Mouse (Mus musculus) bone marrow macrophage, adult 2 months (primary cell): ENCODE results near the gene Inka2. TPM values are rescaled to one million over a fixed set of nuclear protein-coding genes. Genes with fewer than 3 reads are reported as not detected.

Experiments
- H3K27ac ChIP-seq: 2 replicates; pipeline ENCODE4 v1.5.1; 2012; ENCODE audit warnings: low read depth, low read length; ENCODE audit not compliant: insufficient read depth
- H3K4me1 ChIP-seq: 2 replicates; pipeline ENCODE4 v1.6.1; 2012; ENCODE audit warnings: low read length; ENCODE audit not compliant: control insufficient read depth, insufficient read depth
- H3K4me3 ChIP-seq: 2 replicates; pipeline ENCODE4 v1.5.1; 2012; ENCODE audit warnings: mild to moderate bottlenecking, low read length, moderate library complexity; ENCODE audit not compliant: insufficient read depth
- CTCF ChIP-seq: IDR thresholded peaks from 2 replicates; pipeline ENCODE4 v1.5.1; 2012; ENCODE audit warnings: low read depth, mild to moderate bottlenecking, low read length, moderate library complexity
- POLR2A ChIP-seq: IDR thresholded peaks from 2 replicates; pipeline ENCODE4 v1.6.1; 2012; ENCODE audit warnings: mild to moderate bottlenecking, low read depth, low read length, borderline replicate concordance
- polyA plus RNA-seq: library from polyadenylated mRNA; stranded (reverse); fragments of >200 nt; gene quantifications from 2 replicates; pipeline ENCODE4 v1.2.4, GENCODE M21; 2012; ENCODE audit not compliant: missing spikeins, insufficient read depth, insufficient read length

Gene Inka2
- 0.47 and 0.95 TPM in 2 replicates for polyA plus RNA-seq

DNA sequence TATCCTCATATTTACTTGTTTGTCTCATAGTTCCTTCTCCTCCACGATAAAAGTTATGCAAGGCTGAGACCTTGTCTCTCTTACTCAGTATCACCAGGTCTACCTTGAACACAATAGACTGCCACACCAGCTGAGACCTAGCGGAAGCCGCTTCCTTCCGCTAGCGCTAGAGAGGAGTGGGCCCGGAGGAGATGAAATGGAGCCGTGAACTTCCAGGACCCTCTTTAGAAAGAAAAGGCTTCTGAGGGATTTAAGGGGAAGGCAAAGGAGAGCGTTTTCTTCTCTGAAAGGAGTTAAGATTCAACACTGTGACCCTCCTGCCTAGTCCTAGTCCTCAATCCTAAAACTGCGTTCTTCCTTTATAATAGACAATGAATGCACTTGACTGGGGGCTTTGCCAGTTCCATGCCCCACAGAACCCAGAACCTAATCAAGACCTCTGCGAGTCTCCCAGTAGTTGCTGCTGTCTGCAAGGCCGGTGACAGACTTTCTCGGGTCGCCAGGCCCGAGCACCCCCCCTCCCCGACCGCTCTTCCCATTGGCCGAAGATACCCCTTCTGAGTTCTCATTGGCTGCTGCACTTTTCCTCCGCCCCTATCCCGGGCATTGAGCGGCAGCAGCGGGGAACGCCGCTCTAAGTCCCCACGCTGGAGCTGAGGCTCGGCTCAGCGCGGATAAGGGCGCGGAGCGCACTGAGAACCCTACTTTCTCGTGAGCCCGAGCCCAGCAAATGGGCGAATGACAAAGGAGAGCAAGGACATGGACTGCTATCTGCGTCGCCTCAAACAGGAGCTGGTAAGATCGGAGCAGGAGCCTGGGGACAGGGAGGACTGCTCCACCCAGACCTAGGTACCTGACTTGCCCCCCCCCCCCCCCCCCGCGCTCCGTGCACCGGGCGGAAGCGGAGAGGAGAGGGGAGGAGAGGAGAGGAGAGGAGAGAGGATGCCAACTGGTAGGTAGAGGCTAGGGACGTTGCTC lies at the start of gene Inka2:
Gene Inka2, plus strand, starts transcription at position 569 of the 978 bp plus-strand sequence.
- no peak within 1 kb of the TSS for H3K27ac ChIP-seq
- TF ChIP-seq CTCF (no peak), POLR2A (no peak)
- peaks cover 12% of the 10 kb centered on the region for H3K4me1 ChIP-seq
- peak within 1 kb of the TSS; percentile 69 for H3K4me3 ChIP-seq

DNA sequence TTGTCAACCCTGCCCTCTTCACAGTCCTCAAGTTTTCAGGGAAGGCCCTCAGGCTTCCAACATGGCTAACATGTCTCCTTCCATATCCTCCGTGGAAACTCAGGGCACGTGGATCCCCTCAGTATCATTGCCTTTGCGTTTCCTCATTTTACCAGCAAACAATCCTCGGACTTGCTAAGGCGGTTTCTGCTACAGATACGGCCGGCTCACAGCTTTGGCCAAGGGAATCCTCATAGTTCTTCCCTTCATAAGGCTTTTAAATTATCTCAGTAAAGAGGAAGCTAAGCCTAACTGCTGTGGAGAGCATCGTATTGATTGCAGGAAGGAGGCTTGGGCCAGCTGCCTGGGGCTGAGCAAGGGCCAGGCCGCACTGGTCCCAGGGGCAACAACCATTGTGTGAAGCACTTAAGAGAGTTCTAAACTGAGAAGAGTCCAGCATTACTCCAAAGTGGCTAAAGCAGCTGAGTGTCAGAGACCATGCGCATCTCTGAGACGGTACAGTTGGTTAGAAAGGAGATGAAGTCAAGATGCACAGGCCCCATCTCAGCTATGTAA lies 49.3 kb upstream of the Inka2 start:
- H3K4me1 ChIP-seq, result no peaks in the 10 kb centered on the region
- no peak overlapping the region for H3K4me3 ChIP-seq
- no peak overlapping the region for H3K27ac ChIP-seq
- TF ChIP-seq CTCF (no peak), POLR2A (no peak)

DNA sequence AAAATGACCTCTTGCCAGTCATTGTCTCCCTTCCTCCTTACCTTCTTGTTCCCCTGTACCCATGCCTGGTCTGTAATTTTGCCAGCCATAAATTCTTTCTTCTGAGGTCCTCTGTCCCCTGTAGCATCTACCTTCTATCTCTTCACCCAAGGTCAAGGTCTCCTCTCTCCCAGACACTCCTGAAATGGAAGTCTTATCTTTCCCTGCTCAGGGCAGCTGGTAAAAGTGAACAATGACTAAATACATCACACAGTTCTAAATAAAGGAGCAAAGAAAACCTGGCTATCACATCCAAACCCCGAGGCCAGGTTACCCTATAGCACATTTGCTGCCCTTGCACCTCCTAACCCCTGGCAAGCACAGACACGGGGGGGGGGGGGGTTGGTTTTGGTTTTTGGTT lies 43.9 kb upstream of the Inka2 start:
- Histone ChIP-seq H3K4me3 (no peak overlapping the region), H3K27ac (no peak overlapping the region), H3K4me1 (no peaks in the 10 kb centered on the region)
- TF ChIP-seq POLR2A (no peak), CTCF (no peak)

DNA sequence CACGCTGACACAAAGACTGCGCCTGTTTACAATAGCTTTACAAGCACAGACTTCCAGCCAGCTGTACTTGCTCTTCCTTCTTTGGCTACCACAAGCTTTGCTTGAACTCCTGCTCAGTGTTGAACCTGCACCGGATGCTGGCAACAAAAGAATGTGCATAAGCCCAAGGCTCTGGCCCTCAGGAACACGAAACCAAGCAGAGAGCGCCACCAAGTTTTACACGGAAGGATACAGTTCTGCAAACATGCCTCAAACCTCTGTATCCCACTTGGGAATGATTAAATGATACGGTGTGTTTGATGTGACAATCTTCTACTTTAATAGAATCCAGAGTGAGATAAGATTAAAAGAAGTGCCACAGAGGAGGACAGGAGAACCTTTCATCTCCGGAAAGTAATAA lies 41.4 kb upstream of the Inka2 start:
- Histone ChIP-seq H3K4me1 (no peaks in the 10 kb centered on the region), H3K4me3 (no peak overlapping the region), H3K27ac (no peak overlapping the region)
- TF ChIP-seq CTCF (no peak), POLR2A (no peak)

DNA sequence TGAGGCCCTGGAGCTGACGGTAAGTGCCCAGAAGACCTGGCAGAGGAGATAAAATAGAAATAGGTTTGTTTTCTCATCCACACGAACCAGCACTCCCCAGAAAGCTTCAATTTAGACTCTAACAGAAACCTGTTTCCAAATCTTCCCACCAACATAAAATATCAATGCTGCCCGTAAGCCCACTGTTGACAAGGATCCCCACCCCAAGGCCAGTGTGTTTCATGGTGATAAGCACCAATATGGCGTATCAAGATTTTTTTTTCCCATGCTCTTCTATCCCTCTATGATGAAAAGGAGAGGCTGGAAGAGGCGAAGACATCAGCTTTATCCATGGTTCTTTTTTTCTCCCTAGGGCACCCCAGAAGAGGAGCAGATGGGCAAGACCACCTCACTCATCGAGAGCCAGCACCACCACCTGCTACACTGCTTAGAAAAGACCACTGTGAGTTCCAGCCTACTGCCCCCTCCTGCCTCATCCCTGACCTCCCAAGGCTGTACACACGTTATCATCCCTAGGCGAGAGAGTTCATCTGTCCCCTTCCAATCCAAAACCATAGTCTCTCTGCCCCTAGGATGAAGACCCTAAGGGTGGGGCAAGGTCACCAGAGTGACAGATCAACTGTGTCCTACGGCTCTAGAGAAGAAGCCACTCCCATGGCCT lies 39.2 kb upstream of the Inka2 start:
- Histone ChIP-seq H3K4me1 (no peaks in the 10 kb centered on the region), H3K27ac (no peak overlapping the region), H3K4me3 (no peak overlapping the region)
- TF ChIP-seq CTCF (no peak), POLR2A (no peak)

DNA sequence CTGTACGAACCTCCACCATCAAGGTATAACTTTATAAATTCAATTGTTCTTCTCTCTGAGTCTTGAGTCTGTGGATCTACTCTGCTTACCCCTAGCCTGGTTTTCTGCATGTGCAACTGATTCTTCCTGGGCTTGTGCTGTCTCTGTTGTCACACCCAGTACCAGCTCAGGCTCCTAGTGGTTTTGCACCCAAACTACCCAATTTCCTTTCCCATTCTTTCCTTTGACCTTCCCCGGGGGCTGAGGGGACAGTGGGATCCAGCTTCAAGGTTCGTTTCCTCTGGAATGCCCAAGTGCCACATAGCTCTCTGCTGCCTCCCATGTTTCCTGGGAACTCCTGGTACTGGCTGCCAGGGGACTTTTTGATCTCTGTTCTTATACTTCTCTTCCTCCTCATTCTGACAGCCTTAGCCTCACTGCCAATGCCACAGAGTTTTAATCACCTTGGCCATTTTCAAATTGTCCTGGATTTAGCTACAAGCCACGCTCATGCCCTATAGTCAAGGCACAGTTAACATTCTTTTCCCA lies 37.3 kb upstream of the Inka2 start:
- TF ChIP-seq POLR2A (no peak), CTCF (no peak)
- Histone ChIP-seq H3K4me3 (no peak overlapping the region), H3K27ac (no peak overlapping the region), H3K4me1 (no peaks in the 10 kb centered on the region)

DNA sequence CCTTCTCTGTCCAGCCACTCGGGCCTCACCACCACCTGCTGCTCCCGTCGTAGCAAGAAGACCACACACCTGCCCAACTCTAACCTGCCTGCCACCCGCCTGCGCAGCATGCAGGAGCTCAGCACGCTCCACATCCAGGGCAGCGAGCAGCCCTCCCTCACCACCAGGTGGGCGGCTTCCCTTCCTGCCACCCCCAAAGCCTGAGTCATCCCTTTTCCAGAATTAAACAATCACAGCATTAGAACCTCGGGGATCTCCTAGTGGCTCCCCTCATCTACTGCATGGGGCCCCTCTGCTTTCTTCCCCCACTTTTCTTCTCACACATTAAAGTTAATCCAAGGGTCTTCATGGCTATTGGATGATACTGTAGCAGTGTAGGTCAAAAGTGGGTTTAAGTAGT lies 36.2 kb upstream of the Inka2 start:
- H3K4me3 ChIP-seq, result no peak overlapping the region
- TF ChIP-seq CTCF (no peak), POLR2A (no peak)

DNA sequence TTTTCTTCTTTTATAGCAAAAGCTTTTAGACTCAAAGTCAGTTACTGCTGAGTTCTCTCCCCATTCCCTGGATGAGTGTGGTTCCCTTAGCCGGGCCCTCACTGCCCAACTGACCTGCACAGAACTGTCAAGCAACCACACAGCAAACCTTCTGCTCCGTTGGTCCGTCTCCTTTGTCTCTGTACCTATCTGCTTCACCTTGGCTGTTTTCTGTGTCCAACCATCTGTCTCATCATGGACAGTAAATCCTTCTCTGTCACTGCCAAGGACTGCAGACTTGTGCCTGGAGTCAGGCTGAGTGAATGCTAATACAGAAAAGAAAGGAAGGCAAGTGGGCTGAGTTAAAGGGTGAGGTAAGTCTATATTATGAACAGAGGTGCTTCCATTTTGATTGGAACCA lies 34.6 kb upstream of the Inka2 start:
- Histone ChIP-seq H3K27ac (no peak overlapping the region), H3K4me1 (no peaks in the 10 kb centered on the region), H3K4me3 (no peak overlapping the region)
- TF ChIP-seq POLR2A (no peak), CTCF (no peak)

More for the DNA sequence above, 36.2 kb upstream of the Inka2 start:
- Histone ChIP-seq H3K4me1 (no peaks in the 10 kb centered on the region), H3K27ac (no peak overlapping the region)

DNA sequence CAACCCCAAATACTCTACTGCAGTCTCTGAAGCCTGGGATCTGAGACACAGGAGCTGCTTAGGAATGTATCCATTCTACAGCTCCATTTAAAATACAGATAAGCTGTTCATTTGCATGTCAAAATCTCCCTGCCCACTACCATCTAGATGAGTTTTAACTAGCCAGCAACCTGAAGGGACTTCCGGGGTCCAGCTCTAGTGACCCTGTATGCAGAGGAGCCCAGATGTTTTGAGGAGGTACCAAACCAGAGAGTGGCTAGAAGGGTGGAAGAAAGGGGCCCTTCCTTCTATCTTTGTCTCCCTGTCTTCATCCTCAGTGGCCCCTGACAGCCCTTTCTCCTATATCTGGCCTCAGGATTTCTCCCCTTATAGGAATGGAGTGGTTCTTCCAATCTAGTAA lies 33.6 kb upstream of the Inka2 start:
- no peaks in the 10 kb centered on the region for H3K4me1 ChIP-seq
- H3K27ac ChIP-seq, result no peak overlapping the region
- no peak overlapping the region for H3K4me3 ChIP-seq
- TF ChIP-seq POLR2A (no peak), CTCF (no peak)
